Mouse (Mus musculus) spleen, adult 2 months (tissue): ENCODE results near the gene Nol4l. TPM values are rescaled to one million over a fixed set of nuclear protein-coding genes. Genes with fewer than 3 reads are reported as not detected.
"Not testable (repeated sequence)": the region's sequence is repeated elsewhere in the genome, so short reads cannot be mapped to it uniquely, and the experiment has no call there.

Source experiments
- DNase-seq, 2 experiments: peaks; one replicate each; pipeline versions ENCODE4 v3.0.0 to v3.0.0-alpha.2; 2012 to 2021; ENCODE audit warnings: low spot score in 2 of 2, low read depth in 1 of 2
- H3K27ac ChIP-seq: fragments of 200-500 bp; 2 replicates; pipeline ENCODE4 v1.5.1; 2012; ENCODE audit warnings: low read length, inconsistent platforms; ENCODE audit not compliant: insufficient read depth
- H3K27me3 ChIP-seq: fragments of 200-500 bp; 2 replicates; pipeline ENCODE4 v1.6.1; 2012; ENCODE audit warnings: mild to moderate bottlenecking, moderate library complexity, low read length, inconsistent platforms; ENCODE audit not compliant: control insufficient read depth, insufficient read depth
- H3K36me3 ChIP-seq: fragments of 200-500 bp; 2 replicates; pipeline ENCODE4 v1.6.1; 2012; ENCODE audit warnings: mild to moderate bottlenecking, low read length, inconsistent platforms; ENCODE audit not compliant: control insufficient read depth, insufficient read depth
- H3K4me1 ChIP-seq: fragments of 200-500 bp; 2 replicates; pipeline ENCODE4 v1.6.1; 2011; ENCODE audit warnings: inconsistent platforms; ENCODE audit not compliant: control insufficient read depth, insufficient read depth, insufficient read length
- H3K4me3 ChIP-seq: fragments of 200-500 bp; 2 replicates; pipeline ENCODE4 v1.5.1; 2011; ENCODE audit warnings: mild to moderate bottlenecking, inconsistent platforms; ENCODE audit not compliant: insufficient read depth, insufficient read length; ENCODE audit errors: extremely low read depth
- CTCF ChIP-seq: fragments of 200-500 bp; IDR thresholded peaks from 2 replicates; pipeline ENCODE4 v1.5.1; 2011; ENCODE audit warnings: mild to moderate bottlenecking, inconsistent platforms; ENCODE audit not compliant: insufficient read depth, insufficient read length, insufficient replicate concordance; ENCODE audit errors: extremely low read depth
- POLR2A ChIP-seq: fragments of 200-500 bp; IDR thresholded peaks from 2 replicates; pipeline ENCODE4 v1.6.1; 2011; ENCODE audit warnings: low read depth, low read length, inconsistent platforms
- WGBS: fragments of 180-500 bp; shearing (Covaris S2); methylation state at CpG from one replicate; pipeline ENCODE4 v1.1.7; 2018; 5-methylcytosine and 5-hydroxymethylcytosine counted together
- polyA plus RNA-seq: library from polyadenylated mRNA; depleted of rRNA; stranded (reverse); fragments of >200 nt; gene quantifications from 2 replicates; pipeline ENCODE4 v1.2.3, GENCODE M21; 2012

Gene Nol4l
- polyA plus RNA-seq, 1 experiment = 2.5 TPM

- Histone ChIP-seq H3K4me3 (no peak overlapping the region), H3K27ac (no peak overlapping the region; the same call in 1 of the 2 replicates), H3K27me3 (no peaks in the 10 kb centered on the region), H3K4me1 (peaks cover 16% of the 10 kb centered on the region), H3K36me3 (no peaks in the 10 kb centered on the region)
- TF ChIP-seq POLR2A (no peak), CTCF (no peak)
- no peak for DNase-seq
- 47% methylated on average over 5 of the region's 5 CpGs for WGBS
These were observed 23.4 kb downstream of the Nol4l start for GRCm38 (mm10) chr2:153506385-153506784.

GRCm38 (mm10) chr2:153499154-153499553, 30.6 kb downstream of the Nol4l start:
- Histone ChIP-seq H3K27ac (no peak overlapping the region), H3K4me3 (no peak overlapping the region), H3K36me3 (no peaks in the 10 kb centered on the region), H3K4me1 (peaks cover 10% of the 10 kb centered on the region; the same call in 1 of the 2 replicates), H3K27me3 (no peaks in the 10 kb centered on the region)
- no peak for TF ChIP-seq CTCF
- no peak for TF ChIP-seq POLR2A
- 70% methylated on average over 4 of the region's 4 CpGs for WGBS
- DNase-seq = no peak

- Histone ChIP-seq H3K27me3 (peaks cover 4% of the 10 kb centered on the region), H3K4me3 (no peak overlapping the region), H3K4me1 (peaks cover 23% of the 10 kb centered on the region), H3K27ac (no peak overlapping the region), H3K36me3 (no peaks in the 10 kb centered on the region)
- WGBS = 95% methylated on average over 13 of the region's 13 CpGs
- DNase-seq = no peak
- TF ChIP-seq POLR2A = no peak
- TF ChIP-seq CTCF = no peak
These were observed 32.9 kb downstream of the Nol4l start for GRCm38 (mm10) chr2:153496898-153497297.

- peaks cover 4% of the 10 kb centered on the region for H3K27me3 ChIP-seq
- WGBS = 72% methylated on average over 6 of the region's 6 CpGs
- DNase-seq = no peak
- no peak overlapping the region for H3K4me3 ChIP-seq
- no peaks in the 10 kb centered on the region for H3K36me3 ChIP-seq
- no peak overlapping the region for H3K27ac ChIP-seq
- H3K4me1 ChIP-seq = peaks cover 23% of the 10 kb centered on the region
- TF ChIP-seq POLR2A (no peak), CTCF (no peak)
These were observed 33.5 kb downstream of the Nol4l start for GRCm38 (mm10) chr2:153496301-153496700.

- TF ChIP-seq POLR2A = no peak
- TF ChIP-seq CTCF = no peak
- Histone ChIP-seq H3K4me1 (peaks cover 23% of the 10 kb centered on the region), H3K4me3 (no peak overlapping the region), H3K36me3 (no peaks in the 10 kb centered on the region), H3K27me3 (peaks cover 4% of the 10 kb centered on the region), H3K27ac (no peak overlapping the region; the same call in 1 of the 2 replicates)
- DNase-seq = no peak
- WGBS = 22% methylated on average over 4 of the region's 4 CpGs
These were observed 34.0 kb downstream of the Nol4l start for GRCm38 (mm10) chr2:153495818-153496217.

- not testable (repeated sequence) for H3K4me3 ChIP-seq, H3K27ac ChIP-seq, H3K36me3 ChIP-seq, DNase-seq, H3K27me3 ChIP-seq
- H3K4me1 ChIP-seq = peaks cover 23% of the 10 kb centered on the region
- 71% methylated on average over 4 of the region's 4 CpGs for WGBS
These were observed 34.4 kb downstream of the Nol4l start for GRCm38 (mm10) chr2:153495391-153495790.

- H3K27ac ChIP-seq = peak overlapping the region; percentile 44
- peaks cover 23% of the 10 kb centered on the region for H3K4me1 ChIP-seq
- DNase-seq = no peak
- 28% methylated on average over 9 of the region's 9 CpGs for whole genome bisulfite sequencing
- peaks cover 4% of the 10 kb centered on the region for H3K27me3 ChIP-seq
- TF ChIP-seq CTCF = no peak
- no peak for TF ChIP-seq POLR2A
- H3K36me3 ChIP-seq = no peaks in the 10 kb centered on the region
- no peak overlapping the region for H3K4me3 ChIP-seq
These were observed 35.4 kb downstream of the Nol4l start for GRCm38 (mm10) chr2:153494293-153494811.
